Mouse (Mus musculus): Measurements from ENCODE around the gene Il1rl1. TPM values are rescaled to one million over a fixed set of nuclear protein-coding genes. Genes with fewer than 3 reads are reported as not detected.

Il1rl1 gene
- total and polyA plus RNA-seq, 2 experiments from 2014 or later = 0.29 to 1.6 TPM

DNA sequence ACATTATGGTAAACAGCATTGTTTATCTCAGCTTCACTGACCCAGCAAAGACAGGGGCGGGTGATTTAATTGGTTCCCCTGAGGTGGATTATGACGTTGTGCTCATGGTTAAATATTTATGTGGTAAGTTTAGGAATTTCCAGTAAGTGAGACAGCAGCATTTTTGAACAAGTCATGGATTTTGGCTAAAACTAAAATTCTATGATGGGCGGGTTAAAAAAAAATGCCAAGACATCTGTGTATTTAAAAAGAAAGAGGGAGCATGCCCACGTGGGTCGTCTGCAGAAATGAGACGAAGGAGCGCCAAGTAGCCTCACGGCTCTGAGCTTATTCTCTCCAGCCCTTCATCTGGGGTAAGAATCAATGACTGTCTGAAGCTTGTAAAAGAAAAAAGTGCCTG is 10.1 kb downstream of the Il1rl1 start:
- no peaks in the 10 kb centered on the region for H3K36me3 ChIP-seq (replicated peaks; ENCODE audit: control insufficient read depth, insufficient read depth, low read length)
- H3K4me1 ChIP-seq (ENCODE audit: control insufficient read depth, insufficient read depth) = no peaks in the 10 kb centered on the region
- H3K9me3 ChIP-seq (replicated peaks; ENCODE audit: control insufficient read depth, low read length) = no peaks in the 10 kb centered on the region
- no peak overlapping the region for H3K27ac ChIP-seq (ENCODE audit: low read depth)
- TF ChIP-seq EP300 (IDR thresholded peaks at IDR 0.05; ENCODE audit: low read depth) = no peak
- no peak for TF ChIP-seq CTCF (IDR thresholded peaks at IDR 0.05; ENCODE audit: low read depth)
- H3K4me2 ChIP-seq (ENCODE audit: low read depth, low read length) = no peak overlapping the region
- H3K4me3 ChIP-seq (ENCODE audit: low read depth, low read length) = no peak overlapping the region
- no peak overlapping the region for H3K9ac ChIP-seq (replicated peaks; ENCODE audit: low read depth, low read length)
- WGBS = 78% methylated on average over 8 of the region's 8 CpGs
- DNase-seq (ENCODE audit: low spot score) = no peak
- ATAC-seq (ENCODE audit: insufficient read depth, low read depth) = no peak
- no peaks in the 10 kb centered on the region for H3K27me3 ChIP-seq (ENCODE audit: control insufficient read depth, insufficient read depth, low read length)

DNA sequence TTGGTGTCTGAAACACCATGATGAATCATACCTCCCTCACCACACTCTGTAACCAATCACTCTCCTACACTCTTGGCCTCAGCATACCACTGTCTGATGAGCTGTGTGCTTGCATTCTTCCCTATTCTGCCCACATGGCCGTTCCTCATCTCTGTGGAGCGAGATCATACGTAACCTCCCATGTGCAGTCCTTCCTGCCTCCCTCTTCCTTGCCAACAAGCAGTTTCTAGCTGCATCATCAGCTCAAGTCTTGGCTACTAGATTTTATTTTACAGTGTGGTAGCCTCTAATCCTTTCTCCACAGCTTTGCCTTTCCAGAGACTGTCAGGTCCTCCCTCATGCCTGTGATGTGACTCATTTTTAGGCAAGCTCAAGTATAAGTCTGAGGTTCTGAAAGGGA is 15.4 kb downstream of the Il1rl1 start:
- TF ChIP-seq CTCF (IDR thresholded peaks at IDR 0.05; ENCODE audit: low read depth) = no peak
- TF ChIP-seq EP300 (IDR thresholded peaks at IDR 0.05; ENCODE audit: low read depth) = no peak
- Histone ChIP-seq H3K4me1 (ENCODE audit: control insufficient read depth, insufficient read depth) (no peaks in the 10 kb centered on the region), H3K9ac (replicated peaks; ENCODE audit: low read depth, low read length) (no peak overlapping the region), H3K4me2 (ENCODE audit: low read depth, low read length) (no peak overlapping the region), H3K36me3 (replicated peaks; ENCODE audit: control insufficient read depth, insufficient read depth, low read length) (no peaks in the 10 kb centered on the region), H3K27me3 (ENCODE audit: control insufficient read depth, insufficient read depth, low read length) (no peaks in the 10 kb centered on the region), H3K4me3 (ENCODE audit: low read depth, low read length) (no peak overlapping the region), H3K27ac (ENCODE audit: low read depth) (no peak overlapping the region), H3K9me3 (replicated peaks; ENCODE audit: control insufficient read depth, low read length) (no peaks in the 10 kb centered on the region)
- no peak for ATAC-seq (ENCODE audit: insufficient read depth, low read depth)
- DNase-seq (ENCODE audit: low spot score) = no peak
- 65% methylated on average over 3 of the region's 3 CpGs for WGBS

DNA sequence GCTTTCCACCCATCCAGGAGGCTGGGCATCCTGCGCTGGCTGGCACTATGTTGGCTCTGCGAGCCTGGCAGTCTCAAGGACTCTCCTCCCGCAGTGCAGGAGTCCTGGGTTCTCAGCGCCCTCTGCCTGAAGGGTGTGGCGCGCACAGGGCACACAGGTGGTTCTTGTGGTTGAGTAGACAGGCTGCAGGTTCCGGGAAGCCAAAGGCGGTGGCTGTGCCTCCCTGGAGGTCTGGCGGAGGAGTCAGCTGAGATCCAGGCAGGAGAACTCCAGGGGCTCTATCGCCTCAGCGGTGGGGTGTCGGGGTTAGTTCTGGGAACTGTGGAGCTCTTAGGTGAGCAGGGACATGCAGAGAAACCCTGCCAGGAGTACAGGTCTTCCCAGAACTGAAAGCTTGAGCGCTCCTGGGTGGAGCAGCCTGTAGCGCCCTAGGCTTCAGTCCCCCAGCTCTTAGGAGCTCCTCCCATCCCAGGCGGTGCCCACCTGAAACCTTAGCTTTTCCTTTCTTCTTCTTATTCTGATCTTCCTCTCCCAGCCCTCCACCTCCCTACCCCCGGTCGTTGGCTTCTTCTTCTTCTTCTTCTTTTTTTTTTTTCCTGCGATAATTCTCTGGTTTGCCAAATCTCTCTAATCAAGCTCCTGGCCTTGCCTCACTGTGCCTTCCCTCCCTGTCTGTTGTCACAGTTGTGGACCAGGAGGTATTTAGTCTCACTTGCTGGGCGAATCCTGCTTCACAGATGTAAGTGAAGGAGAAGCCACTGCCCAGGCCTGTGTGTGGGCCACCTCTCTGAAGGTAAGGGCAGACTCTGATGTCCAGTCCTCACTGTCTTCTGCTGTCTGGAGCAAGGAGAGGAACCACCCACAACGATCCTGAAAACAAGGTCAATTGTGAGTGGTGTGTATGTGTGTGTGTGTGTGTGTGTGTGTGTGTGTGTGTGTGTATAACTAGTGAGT is 36.4 kb downstream of the Il1rl1 start, which contains the start of gene Il18r1:
TSS of gene Il18r1 (plus strand) at position 76 of the 954 bp plus-strand sequence.
- Histone ChIP-seq H3K27ac (ENCODE audit: low read depth) (no peak within 1 kb of the TSS), H3K9ac (replicated peaks; ENCODE audit: low read depth, low read length) (no peak within 1 kb of the TSS), H3K9me3 (replicated peaks; ENCODE audit: control insufficient read depth, low read length) (no peaks in the 10 kb centered on the region), H3K4me3 (ENCODE audit: low read depth, low read length) (no peak within 1 kb of the TSS), H3K36me3 (replicated peaks; ENCODE audit: control insufficient read depth, insufficient read depth, low read length) (no peaks in the 10 kb centered on the region), H3K4me2 (ENCODE audit: low read depth, low read length) (0 out of 2 replicates have a peak within 1 kb of the TSS, but pooled peaks have one; percentile 14), H3K4me1 (ENCODE audit: control insufficient read depth, insufficient read depth) (0 out of 2 replicates have a peak, but pooled peaks cover 3% of the 10 kb centered on the region), H3K27me3 (ENCODE audit: control insufficient read depth, insufficient read depth, low read length) (no peaks in the 10 kb centered on the region)
- ATAC-seq (ENCODE audit: insufficient read depth, low read depth) (no peak), DNase-seq (ENCODE audit: low spot score) (no peak)
- WGBS = 31% methylated on average over 20 of the region's 20 CpGs
- no peak for TF ChIP-seq EP300 (IDR thresholded peaks at IDR 0.05; ENCODE audit: low read depth)
- TF ChIP-seq CTCF (IDR thresholded peaks at IDR 0.05; ENCODE audit: low read depth) = no peak

DNA sequence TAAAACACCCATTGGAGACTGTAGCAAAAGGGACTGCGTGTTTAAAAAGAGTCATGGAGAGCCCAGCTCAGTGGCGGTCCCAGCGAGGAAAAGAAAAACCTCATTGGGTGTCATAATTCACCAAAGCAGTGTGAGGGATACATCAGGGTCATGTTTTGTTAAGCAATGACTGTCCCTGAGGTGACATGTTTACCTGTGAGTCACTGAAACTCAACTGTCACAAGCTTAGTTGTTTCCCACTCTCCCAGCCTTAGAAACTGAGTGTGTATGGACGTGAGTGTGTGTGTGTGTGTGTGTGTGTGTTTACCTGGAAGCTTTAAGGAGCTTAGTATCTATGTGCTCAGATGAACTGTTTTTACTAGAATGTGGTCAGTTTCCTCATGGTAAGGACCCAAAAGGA is 37.9 kb downstream of the Il1rl1 start:
- TF ChIP-seq CTCF (IDR thresholded peaks at IDR 0.05; ENCODE audit: low read depth) (no peak), EP300 (IDR thresholded peaks at IDR 0.05; ENCODE audit: low read depth) (no peak)
- Histone ChIP-seq H3K27me3 (ENCODE audit: control insufficient read depth, insufficient read depth, low read length) (no peaks in the 10 kb centered on the region), H3K9ac (replicated peaks; ENCODE audit: low read depth, low read length) (no peak overlapping the region), H3K27ac (ENCODE audit: low read depth) (no peak overlapping the region), H3K9me3 (replicated peaks; ENCODE audit: control insufficient read depth, low read length) (no peaks in the 10 kb centered on the region), H3K4me1 (ENCODE audit: control insufficient read depth, insufficient read depth) (0 out of 2 replicates have a peak, but pooled peaks cover 3% of the 10 kb centered on the region), H3K4me3 (ENCODE audit: low read depth, low read length) (no peak overlapping the region), H3K36me3 (replicated peaks; ENCODE audit: control insufficient read depth, insufficient read depth, low read length) (no peaks in the 10 kb centered on the region), H3K4me2 (ENCODE audit: low read depth, low read length) (no peak overlapping the region)
- 82% methylated on average over 4 of the region's 4 CpGs for WGBS
- DNase-seq (ENCODE audit: low spot score) (no peak), ATAC-seq (ENCODE audit: insufficient read depth, low read depth) (no peak)

DNA sequence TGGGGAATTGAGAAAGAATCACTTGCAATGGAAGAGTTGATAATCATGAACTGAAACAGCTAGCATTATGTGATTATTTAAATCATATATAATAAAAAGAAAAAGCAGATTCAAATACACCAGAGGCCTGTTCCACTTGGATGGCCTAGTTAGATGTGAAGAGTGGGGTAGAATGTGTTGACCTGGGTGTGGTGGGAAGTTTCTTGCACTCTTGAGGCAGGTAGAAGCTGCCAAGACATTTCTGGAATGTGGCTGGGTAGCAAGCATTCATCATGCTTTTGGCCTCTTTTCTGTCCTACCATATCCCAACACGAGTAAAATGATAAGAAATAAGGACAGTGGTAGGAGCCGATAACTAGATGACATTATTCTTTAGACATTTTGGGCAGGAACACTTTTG is 39.4 kb downstream of the Il1rl1 start:
- H3K36me3 ChIP-seq (replicated peaks; ENCODE audit: control insufficient read depth, insufficient read depth, low read length) = no peaks in the 10 kb centered on the region
- no peak overlapping the region for H3K27ac ChIP-seq (ENCODE audit: low read depth)

More for the DNA sequence above, 39.4 kb downstream of the Il1rl1 start:
- 36% methylated on average over 2 of the region's 2 CpGs for WGBS
- no peak for ATAC-seq (ENCODE audit: insufficient read depth, low read depth)
- Histone ChIP-seq H3K27me3 (ENCODE audit: control insufficient read depth, insufficient read depth, low read length) (no peaks in the 10 kb centered on the region), H3K9ac (replicated peaks; ENCODE audit: low read depth, low read length) (no peak overlapping the region), H3K4me1 (ENCODE audit: control insufficient read depth, insufficient read depth) (0 out of 2 replicates have a peak, but pooled peaks cover 3% of the 10 kb centered on the region), H3K9me3 (replicated peaks; ENCODE audit: control insufficient read depth, low read length) (no peaks in the 10 kb centered on the region), H3K4me2 (ENCODE audit: low read depth, low read length) (no peak overlapping the region), H3K4me3 (ENCODE audit: low read depth, low read length) (no peak overlapping the region)
- DNase-seq (ENCODE audit: low spot score) = no peak
- no peak for TF ChIP-seq EP300 (IDR thresholded peaks at IDR 0.05; ENCODE audit: low read depth)
- no peak for TF ChIP-seq CTCF (IDR thresholded peaks at IDR 0.05; ENCODE audit: low read depth)
